Mouse (Mus musculus) central nervous system, embryonic 14 days (tissue): ENCODE results near the gene Pdik1l. TPM values are rescaled to one million over a fixed set of nuclear protein-coding genes. Genes with fewer than 3 reads are reported as not detected.

Source experiments
- polyA plus RNA-seq: library from polyadenylated mRNA; depleted of rRNA; stranded (reverse); fragments of >200 nt; gene quantifications from 2 replicates; pipeline ENCODE4 v1.2.3, GENCODE M21; 2012; rRNA removed

Gene Pdik1l
- 15.2 and 16.8 TPM in 2 replicates for polyA plus RNA-seq

DNA sequence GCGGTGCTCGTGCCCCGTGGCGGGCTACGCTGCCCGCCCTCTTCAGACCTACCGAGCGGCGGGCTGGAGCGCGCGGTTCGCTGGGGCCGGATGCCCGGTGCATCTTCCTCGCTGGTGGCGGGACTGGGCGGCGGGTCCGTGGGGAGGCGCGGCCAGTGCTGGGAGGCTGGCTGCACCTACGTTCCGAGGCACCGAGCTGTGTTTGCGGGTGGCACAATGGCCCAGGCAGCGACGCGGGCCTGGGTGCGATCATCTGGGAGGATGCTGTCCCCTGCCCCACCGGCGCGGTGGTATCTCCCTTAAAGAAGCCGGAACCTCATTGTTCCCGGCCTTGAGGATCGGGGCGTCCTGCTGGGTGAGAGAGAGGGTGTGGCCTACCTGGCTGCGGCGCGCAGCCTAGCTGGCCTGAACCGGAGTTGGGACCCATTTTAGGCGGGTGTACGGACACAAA, at the start of gene Pdik1l:
Gene Pdik1l (minus strand): TSS at position 321 of the 451 bp plus-strand sequence.

DNA sequence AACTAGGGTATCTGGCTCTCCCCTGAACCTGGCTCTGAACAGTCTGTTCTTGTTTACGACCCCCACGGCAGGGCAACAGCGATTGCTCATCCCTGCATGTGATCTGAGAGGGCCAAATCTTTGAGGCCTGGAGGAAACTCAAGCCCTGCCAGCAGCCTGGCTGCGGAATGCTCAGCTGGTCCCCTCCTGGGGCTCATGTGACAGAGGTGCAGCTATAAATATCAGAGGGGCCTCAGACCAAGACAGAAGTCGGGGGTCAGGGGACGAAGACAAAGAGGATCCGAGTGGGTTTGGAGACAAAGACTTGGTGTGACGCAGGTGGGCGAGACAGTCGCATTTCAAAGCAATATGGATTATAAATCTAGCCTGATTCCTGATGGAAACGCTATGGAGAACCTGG, 27.2 kb upstream of the Pdik1l start, which contains the start of gene Trim63:
Gene Trim63 (plus strand): TSS at position 245 of the 400 bp plus-strand sequence.

DNA sequence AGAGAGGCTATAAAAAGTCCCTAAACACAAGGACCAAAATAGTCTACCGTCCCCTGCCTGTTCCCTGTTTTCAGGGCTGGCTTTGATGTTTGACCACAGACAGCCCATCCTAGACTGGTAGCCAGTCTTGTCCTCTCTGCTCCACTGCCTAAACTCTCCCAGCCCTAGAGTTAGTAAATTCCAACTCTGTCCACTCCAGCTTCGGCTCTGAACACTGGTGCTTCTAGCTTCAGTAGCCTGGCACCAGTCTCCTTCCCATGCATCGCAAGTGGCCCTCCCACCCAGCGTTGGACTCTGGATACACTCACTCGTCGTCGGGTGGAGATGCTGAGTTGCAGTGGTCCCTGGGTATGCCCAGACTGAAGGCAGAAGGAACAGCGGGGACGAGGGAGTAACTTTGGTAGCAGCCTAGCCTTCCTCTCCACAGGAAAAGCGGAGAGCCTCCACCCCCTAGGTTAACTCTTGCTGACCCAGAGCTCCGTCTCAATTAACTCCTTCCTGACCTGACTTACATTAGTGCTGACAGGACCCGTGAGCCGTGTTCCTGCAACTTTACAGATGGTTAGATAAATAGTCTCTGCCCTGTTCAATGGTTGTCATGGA, 33.9 kb downstream of the Pdik1l start, which contains the start of gene Grrp1:
Gene Grrp1 (minus strand): TSS at position 385 of the 603 bp plus-strand sequence.

DNA sequence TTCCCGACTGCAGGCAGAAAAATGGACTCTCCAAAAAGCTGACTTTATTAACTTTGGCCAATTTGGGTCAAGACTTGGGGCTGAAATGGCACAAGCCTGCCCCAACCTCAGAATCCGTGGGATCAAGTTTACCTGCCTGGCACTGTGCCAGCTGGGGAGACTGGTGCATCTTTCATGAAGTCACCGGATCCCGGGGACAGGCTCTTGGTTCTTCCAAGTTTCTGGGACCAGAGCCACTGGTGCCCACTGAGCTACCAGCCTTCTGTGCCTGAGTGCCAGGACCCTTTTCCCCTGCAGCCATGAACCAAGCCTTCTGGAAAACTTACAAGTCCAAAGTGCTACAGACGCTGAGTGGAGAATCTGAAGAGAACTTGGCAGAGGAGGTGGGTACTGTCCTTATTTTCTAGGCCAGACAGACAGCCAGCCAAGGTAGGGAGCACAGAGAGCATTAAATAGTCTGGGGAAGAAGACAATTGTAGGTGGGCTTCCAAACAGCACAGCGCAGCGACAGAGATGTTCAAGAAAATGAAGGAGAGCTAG, 40.9 kb downstream of the Pdik1l start, which contains the start of gene Gm30191:
Gene Gm30191 (plus strand): TSS at position 217 of the 540 bp plus-strand sequence.

DNA sequence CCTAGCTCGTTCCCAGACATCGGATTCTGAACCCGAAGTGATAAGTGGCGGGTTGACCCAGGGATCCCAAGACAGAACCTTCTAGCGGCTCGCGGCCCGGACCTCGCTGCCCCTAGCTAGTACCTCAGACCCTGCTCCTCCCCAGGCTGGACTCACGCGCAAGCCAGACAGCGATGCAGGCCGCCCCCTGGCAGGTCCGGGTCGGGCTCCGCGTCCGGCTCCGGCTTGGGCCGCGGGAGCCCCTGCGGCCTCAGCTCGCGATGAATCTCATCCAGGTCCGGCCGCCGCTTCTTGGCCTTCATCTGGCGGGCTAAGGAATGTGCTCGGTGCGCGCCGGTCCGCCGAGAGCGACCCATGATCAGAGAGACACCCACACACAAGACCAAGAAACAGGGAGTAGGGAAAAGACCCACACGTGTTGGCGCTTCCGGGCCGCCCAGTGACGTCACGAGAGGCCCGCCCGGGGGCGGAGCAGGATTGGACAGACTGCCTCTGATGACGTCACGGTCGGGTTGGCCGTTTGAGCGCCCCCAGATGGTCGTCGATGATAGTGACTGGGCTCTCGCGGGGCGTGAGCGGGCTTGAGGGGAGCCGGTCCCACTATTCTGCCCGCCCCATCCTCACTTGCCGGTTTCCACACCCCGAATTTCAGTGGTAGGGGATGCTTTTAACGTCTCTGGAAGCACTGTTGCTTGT, 42.4 kb downstream of the Pdik1l start, which contains the start of gene Zfp593:
Gene Zfp593 (minus strand): TSS at position 445 of the 696 bp plus-strand sequence.

DNA sequence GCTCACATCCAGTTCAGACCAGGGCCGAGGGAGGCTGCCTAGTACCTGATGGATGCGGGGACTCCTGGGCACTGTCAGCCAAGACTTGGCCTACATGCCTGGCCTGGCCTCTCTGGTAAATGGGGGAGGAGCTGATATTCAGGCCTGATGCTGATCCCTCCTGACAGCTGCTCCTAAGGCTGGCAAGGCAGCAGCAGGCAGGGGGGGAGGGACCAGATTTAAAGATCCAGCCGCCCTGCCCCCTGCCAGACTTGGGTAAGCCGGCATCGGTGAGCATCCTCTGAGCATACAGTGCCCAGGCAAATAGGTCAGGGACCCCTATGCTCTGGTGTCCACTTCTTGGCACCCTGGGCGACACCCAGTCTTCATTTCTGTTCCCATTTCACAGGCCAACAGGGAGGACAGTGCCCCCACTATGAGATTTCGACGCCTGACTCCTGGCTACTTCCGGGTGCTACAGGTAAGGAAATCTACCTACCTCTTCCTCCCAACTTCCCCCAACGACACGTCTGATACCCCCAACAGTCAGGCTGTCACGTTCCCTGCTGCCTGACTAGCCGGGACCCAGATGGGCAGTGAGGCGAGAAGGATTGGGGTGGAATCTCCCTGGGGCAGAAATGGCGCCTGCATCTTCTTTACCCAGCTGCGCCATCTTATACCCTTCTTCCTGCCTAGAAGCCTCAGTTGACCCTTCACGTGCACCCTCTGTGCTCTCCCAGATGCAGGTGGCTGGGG, 44.0 kb downstream of the Pdik1l start, which contains the start of gene E130218I03Rik:
Gene E130218I03Rik (plus strand): TSS at position 147 of the 735 bp plus-strand sequence.

DNA sequence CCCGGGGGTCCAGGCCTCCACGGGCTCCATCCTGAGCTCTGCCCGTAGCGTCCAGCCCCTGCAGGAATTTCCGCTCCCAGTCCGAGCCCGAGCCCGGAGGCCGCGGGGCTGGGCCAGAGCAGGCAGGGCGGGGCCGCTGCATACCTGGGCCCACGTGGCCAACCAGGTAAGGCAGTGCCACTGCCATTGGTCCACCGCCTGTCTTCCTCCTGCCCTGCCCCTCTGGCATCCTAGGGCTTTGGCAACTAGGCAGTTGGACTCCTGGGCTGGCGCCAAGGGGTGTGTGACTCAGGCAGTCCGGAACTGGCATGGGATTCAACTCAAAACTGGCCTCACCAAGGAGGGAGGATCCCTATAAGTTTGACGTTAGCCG, 49.4 kb downstream of the Pdik1l start, which contains the start of gene Cnksr1:
Gene Cnksr1 (minus strand): TSS at position 121 of the 373 bp plus-strand sequence.

DNA sequence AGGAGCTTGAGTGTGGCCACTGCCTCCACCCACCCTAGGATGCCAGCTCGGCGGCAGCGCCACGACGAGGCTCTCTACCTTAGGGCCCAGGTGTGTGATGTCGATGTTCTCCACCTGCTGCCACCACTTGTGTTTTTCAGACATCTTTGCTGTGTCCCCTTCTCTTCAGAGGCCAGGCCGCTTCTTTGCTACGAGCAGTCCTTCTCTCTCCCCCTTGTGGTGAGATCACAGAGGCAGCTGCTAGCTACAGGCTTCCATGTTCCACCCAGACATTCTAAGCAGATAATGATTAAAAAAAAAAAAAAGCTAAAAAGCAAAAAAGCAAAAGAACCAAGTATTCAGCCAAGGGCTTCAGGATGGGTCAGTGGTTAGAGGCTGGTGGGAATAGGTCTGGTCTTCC, 60.5 kb downstream of the Pdik1l start, which contains the start of gene Catsper4:
Gene Catsper4 (minus strand): TSS at position 190 of the 400 bp plus-strand sequence.

Other genes starting within 250 kb of the Pdik1l start
- gene Zfp683, start 234.1 kb downstream of the Pdik1l start, polyA plus RNA-seq: 0.04 TPM in 1 of 2 replicates, not detected in the other
- gene Crybg2, start 227.1 kb downstream of the Pdik1l start, polyA plus RNA-seq: 1.2 and 2.1 TPM in 2 replicates
- gene Cd52, start 192.8 kb downstream of the Pdik1l start, polyA plus RNA-seq: 7.7 and 8.2 TPM in 2 replicates
- gene Ubxn11, start 185.3 kb downstream of the Pdik1l start, polyA plus RNA-seq: 23.9 and 27.0 TPM in 2 replicates
- 205 and 259 TPM in 2 replicates for gene Sh3bgrl3, start 159.1 kb downstream of the Pdik1l start, polyA plus RNA-seq
- gene Cep85, start 100.8 kb downstream of the Pdik1l start, polyA plus RNA-seq: 28.7 and 29.6 TPM in 2 replicates
- gene Gm7534, start 84.9 kb downstream of the Pdik1l start, polyA plus RNA-seq: not detected in 2 replicates
- 0.16 and 0.18 TPM in 2 replicates for gene Catsper4, start 60.5 kb downstream of the Pdik1l start, polyA plus RNA-seq
- 0.26 and 0.80 TPM in 2 replicates for gene Cnksr1, start 49.5 kb downstream of the Pdik1l start, polyA plus RNA-seq
- gene E130218I03Rik, start 44.2 kb downstream of the Pdik1l start, polyA plus RNA-seq: 0.04 TPM in 1 of 2 replicates, not detected in the other
- 13.7 and 14.4 TPM in 2 replicates for gene Zfp593, start 42.3 kb downstream of the Pdik1l start, polyA plus RNA-seq
- gene Gm30191, start 41.0 kb downstream of the Pdik1l start, polyA plus RNA-seq: 0.16 TPM in 1 of 2 replicates, not detected in the other
- gene Grrp1, start 33.8 kb downstream of the Pdik1l start, polyA plus RNA-seq: 14.5 and 17.0 TPM in 2 replicates
- 0.17 and 1.2 TPM in 2 replicates for gene Trim63, start 27.2 kb upstream of the Pdik1l start, polyA plus RNA-seq
- gene Slc30a2, start 55.3 kb upstream of the Pdik1l start, polyA plus RNA-seq: 0.02 and 0.10 TPM in 2 replicates
- gene Extl1, start 96.0 kb upstream of the Pdik1l start, polyA plus RNA-seq: 0.34 and 2.1 TPM in 2 replicates
- gene Pafah2, start 108.4 kb upstream of the Pdik1l start, polyA plus RNA-seq: 13.7 and 15.8 TPM in 2 replicates
- gene Stmn1, start 180.4 kb upstream of the Pdik1l start, polyA plus RNA-seq: 1,707 and 1,926 TPM in 2 replicates
- gene Paqr7, start 208.8 kb upstream of the Pdik1l start, polyA plus RNA-seq: 11.7 and 14.6 TPM in 2 replicates
- gene Aunip, start 223.1 kb upstream of the Pdik1l start, polyA plus RNA-seq: 4.0 and 5.0 TPM in 2 replicates
- 126 and 131 TPM in 2 replicates for gene Mtfr1l, start 247.5 kb upstream of the Pdik1l start, polyA plus RNA-seq